Mouse (Mus musculus) megakaryocyte, embryonic 14.5 days (primary cell): ENCODE results near the gene Gadd45gip1. TPM values are rescaled to one million over a fixed set of nuclear protein-coding genes. Genes with fewer than 3 reads are reported as not detected.
A peak's percentile ranks its signal among the peaks of the same experiment; 100 is the strongest.

ENCODE experiments used
- H3K27me3 ChIP-seq: replicated peaks from 2 replicates; pipeline ENCODE3; 2012; ENCODE audit warnings: inconsistent platforms
- H3K36me3 ChIP-seq: replicated peaks from 2 replicates; pipeline ENCODE3; 2012; ENCODE audit warnings: low read length, inconsistent platforms, mixed read lengths
- H3K4me1 ChIP-seq: 2 replicates; pipeline ENCODE4 v1.6.1; 2012; ENCODE audit warnings: inconsistent platforms
- H3K4me3 ChIP-seq: replicated peaks from 2 replicates; pipeline ENCODE3; 2012; ENCODE audit warnings: moderate library complexity, mild to moderate bottlenecking, inconsistent platforms
- H3K9me3 ChIP-seq: 2 replicates; pipeline ENCODE4 v1.6.1; 2012; ENCODE audit warnings: inconsistent platforms
- FLI1 ChIP-seq: IDR thresholded peaks from 2 replicates; pipeline ENCODE4 v1.6.1; 2012; ENCODE audit warnings: low read length, inconsistent platforms, mixed read lengths
- GATA1 ChIP-seq: IDR thresholded peaks from 3 replicates; pipeline ENCODE4 v1.6.1; 2012; ENCODE audit warnings: mixed read lengths, low read length, inconsistent platforms, borderline replicate concordance
- polyA plus RNA-seq: library from polyadenylated mRNA; stranded (reverse); fragments of >175 nt; gene quantifications from 2 replicates; pipeline ENCODE4 v1.2.3, GENCODE M21; 2012; ENCODE audit warnings: low replicate concordance; ENCODE audit not compliant: insufficient read depth

Gene Gadd45gip1
- polyA plus RNA-seq, 1 experiment: 49.3 TPM

GRCm38 (mm10) chr8:84797256-84797797 is 34.0 kb upstream of the Gadd45gip1 start:
- TF ChIP-seq FLI1 (no peak), GATA1 (no peak)
- H3K27me3 ChIP-seq: peaks cover 80% of the 10 kb centered on the region
- H3K9me3 ChIP-seq: no peaks in the 10 kb centered on the region
- peaks cover 59% of the 10 kb centered on the region for H3K4me1 ChIP-seq
- H3K36me3 ChIP-seq: peaks cover 8% of the 10 kb centered on the region
- H3K4me3 ChIP-seq: no peak overlapping the region

DNA sequence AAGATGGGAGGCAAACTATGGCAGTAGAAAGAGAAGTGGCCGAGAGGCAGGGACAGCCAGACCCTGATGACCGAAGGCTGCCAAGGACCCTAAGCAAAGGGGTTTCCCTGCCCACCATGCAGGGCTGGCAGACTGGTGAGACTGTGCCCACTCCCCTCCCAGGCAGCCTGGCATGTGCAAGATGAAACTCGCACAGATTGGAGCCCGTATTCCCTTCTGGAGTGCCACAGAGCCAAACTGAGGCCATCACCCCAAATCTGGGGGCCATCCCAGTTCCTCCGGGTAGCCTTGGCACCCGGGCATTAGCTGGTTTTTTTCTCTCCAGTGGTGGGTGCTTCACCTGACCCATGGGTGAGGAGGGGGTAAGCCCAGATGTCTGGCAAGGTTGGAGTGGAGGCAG is 33.4 kb upstream of the Gadd45gip1 start:
- Histone ChIP-seq H3K9me3 (no peaks in the 10 kb centered on the region), H3K4me1 (peaks cover 54% of the 10 kb centered on the region), H3K4me3 (no peak overlapping the region), H3K27me3 (peaks cover 81% of the 10 kb centered on the region), H3K36me3 (peaks cover 8% of the 10 kb centered on the region)
- TF ChIP-seq GATA1 (no peak), FLI1 (no peak)

DNA sequence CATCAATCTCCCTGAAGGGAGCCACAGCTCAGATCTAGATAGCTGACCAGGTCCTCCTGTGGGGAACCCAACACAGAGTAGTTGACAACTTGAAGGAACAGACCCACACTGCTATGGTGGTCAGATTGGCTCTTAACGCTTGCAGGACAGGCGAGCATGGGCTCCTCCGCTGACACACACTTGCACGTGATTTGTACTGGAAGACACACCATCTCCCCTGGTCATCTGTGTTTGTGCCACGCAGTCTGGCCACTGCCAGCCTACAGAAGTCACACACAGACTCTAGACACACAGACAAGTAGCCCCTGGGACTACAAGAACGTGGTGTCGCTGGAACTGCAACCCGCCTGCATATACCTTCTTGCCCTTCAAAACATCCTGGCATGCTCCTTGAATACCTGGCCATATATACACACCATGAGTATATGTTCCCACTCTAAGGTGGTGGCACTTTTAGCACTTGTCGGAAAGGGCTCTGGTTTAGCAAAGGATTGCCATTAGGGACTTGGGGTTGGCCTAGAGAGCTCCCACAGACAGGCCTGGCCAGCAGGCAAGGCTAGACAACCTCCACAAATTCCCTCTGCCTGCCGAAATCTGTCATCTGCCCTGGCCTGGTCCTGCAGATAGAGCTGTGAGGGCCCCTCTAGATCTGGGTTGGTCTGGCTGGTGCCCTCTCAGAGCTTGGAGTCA is 32.7 kb upstream of the Gadd45gip1 start:
- H3K9me3 ChIP-seq: no peaks in the 10 kb centered on the region
- H3K36me3 ChIP-seq: peaks cover 8% of the 10 kb centered on the region
- TF ChIP-seq GATA1 (no peak), FLI1 (no peak)
- peak overlapping the region; percentile 97 for H3K4me3 ChIP-seq
- peaks cover 82% of the 10 kb centered on the region for H3K27me3 ChIP-seq
- H3K4me1 ChIP-seq: peaks cover 50% of the 10 kb centered on the region

DNA sequence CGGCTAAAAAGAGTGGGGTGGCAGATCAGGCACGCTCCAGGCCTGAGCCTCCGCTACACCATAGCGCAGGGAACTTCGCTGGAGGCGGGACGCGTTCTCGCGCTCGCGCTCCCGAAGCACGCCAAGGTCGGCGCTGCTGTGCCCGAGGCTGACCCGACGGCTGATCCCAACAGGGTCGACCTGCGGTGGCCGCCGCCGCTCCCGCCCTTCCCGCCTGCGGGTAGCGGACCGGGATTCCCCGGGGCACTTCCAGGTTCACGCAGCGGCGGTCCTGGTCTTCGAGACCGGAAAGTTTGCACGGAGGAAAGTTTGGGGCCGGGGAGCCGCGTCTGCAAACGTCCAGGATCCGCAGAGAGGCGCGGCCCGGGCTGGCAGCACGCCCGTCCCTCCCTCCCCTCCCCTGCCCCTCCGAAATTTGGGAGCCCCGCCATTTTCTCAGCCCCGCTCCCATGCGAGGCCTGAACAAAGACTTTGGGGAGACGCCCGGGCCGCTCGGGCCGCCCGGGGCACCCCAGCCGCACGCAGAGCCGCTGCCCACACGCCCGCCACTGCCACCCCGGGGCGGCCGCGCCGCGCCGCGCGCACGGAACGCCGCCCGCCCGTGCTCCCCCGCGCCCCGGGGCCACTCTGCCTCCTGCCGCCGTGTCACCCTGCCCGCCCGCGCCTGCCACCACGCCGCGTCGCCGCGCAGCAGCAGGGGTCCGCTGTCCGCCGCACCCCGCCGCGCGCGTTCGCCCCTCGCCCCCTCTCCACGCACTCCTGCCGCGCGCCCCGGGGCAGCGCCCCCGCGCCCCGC is 32.0 kb upstream of the Gadd45gip1 start:
- peaks cover 83% of the 10 kb centered on the region for H3K27me3 ChIP-seq
- H3K9me3 ChIP-seq: no peaks in the 10 kb centered on the region
- peak overlapping the region; percentile 97 for H3K4me3 ChIP-seq
- H3K4me1 ChIP-seq: peaks cover 45% of the 10 kb centered on the region
- no peak for TF ChIP-seq FLI1
- no peak for TF ChIP-seq GATA1
- H3K36me3 ChIP-seq: peaks cover 8% of the 10 kb centered on the region

GRCm38 (mm10) chr8:84799999-84800831 is 31.1 kb upstream of the Gadd45gip1 start, which contains the start of gene Nfix:
Gene Nfix (minus strand): TSS chr8:84800344.
- peaks cover 84% of the 10 kb centered on the region for H3K27me3 ChIP-seq

GRCm38 (mm10) chr8:84806031-84806430 is 25.3 kb upstream of the Gadd45gip1 start:
- H3K27me3 ChIP-seq: peaks cover 56% of the 10 kb centered on the region
- H3K9me3 ChIP-seq: peaks cover 11% of the 10 kb centered on the region
- TF ChIP-seq FLI1 (no peak), GATA1 (no peak)
- peaks cover 19% of the 10 kb centered on the region for H3K4me1 ChIP-seq
- H3K4me3 ChIP-seq: no peak overlapping the region
- no peaks in the 10 kb centered on the region for H3K36me3 ChIP-seq

More at GRCm38 (mm10) chr8:84799999-84800831, 31.1 kb upstream of the Gadd45gip1 start, which contains the start of gene Nfix:
- TF ChIP-seq GATA1: no peak
- TF ChIP-seq FLI1: no peak
- Histone ChIP-seq H3K4me1 (peaks cover 39% of the 10 kb centered on the region), H3K36me3 (peaks cover 8% of the 10 kb centered on the region), H3K9me3 (no peaks in the 10 kb centered on the region), H3K4me3 (peak within 1 kb of the TSS; percentile 97)

- Histone ChIP-seq H3K4me1 (peaks cover 40% of the 10 kb centered on the region), H3K9me3 (peaks cover 11% of the 10 kb centered on the region), H3K36me3 (no peaks in the 10 kb centered on the region), H3K27me3 (peaks cover 49% of the 10 kb centered on the region), H3K4me3 (peak overlapping the region; percentile 44)
- TF ChIP-seq FLI1 (no peak), GATA1 (no peak)
Measured at GRCm38 (mm10) chr8:84809109-84809940, 22.0 kb upstream of the Gadd45gip1 start.

DNA sequence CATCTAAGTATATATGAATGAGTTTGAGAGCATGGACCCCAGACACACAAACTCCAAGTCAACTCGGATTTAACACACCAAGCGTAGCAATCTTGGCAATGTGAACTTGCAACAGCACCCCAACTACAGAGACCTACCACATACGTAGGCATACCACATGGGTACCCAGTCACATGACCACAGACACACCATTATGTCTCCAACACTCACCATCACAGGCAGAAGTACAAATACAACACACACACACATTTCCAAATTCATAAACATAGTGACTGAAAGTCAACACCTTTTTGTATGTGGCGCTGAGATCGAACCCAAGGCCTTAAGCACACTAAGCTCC is 21.4 kb upstream of the Gadd45gip1 start:
- Histone ChIP-seq H3K27me3 (peaks cover 45% of the 10 kb centered on the region), H3K4me1 (peaks cover 46% of the 10 kb centered on the region), H3K9me3 (peaks cover 11% of the 10 kb centered on the region), H3K4me3 (no peak overlapping the region), H3K36me3 (no peaks in the 10 kb centered on the region)
- TF ChIP-seq GATA1 (no peak), FLI1 (no peak)
